Mouse (Mus musculus) G1E (cell line): ENCODE data around the gene Kcnq1.

ENCODE experiments used
- CTCF ChIP-seq: IDR thresholded peaks from 2 replicates; pipeline ENCODE4 v1.5.1; 2012; ENCODE audit warnings: low read depth, low read length, inconsistent platforms, mixed read lengths
- GATA1 ChIP-seq: IDR thresholded peaks from 2 replicates; pipeline ENCODE4 v1.6.1; 2012; ENCODE audit warnings: borderline replicate concordance, low read length, inconsistent platforms, mixed read lengths
- GATA2 ChIP-seq: IDR thresholded peaks from 2 replicates; pipeline ENCODE4 v1.6.1; 2012; ENCODE audit warnings: low read depth, low read length, inconsistent platforms, borderline replicate concordance
- POLR2AphosphoS5 ChIP-seq: IDR thresholded peaks from 2 replicates; pipeline ENCODE4 v1.6.1; 2012; ENCODE audit warnings: low read depth, low read length, inconsistent platforms; ENCODE audit not compliant: insufficient replicate concordance
- TAL1 ChIP-seq: conservative IDR thresholded peaks from 2 replicates; pipeline ENCODE4 v1.6.1; 2012; ENCODE audit warnings: low read depth, low read length, inconsistent platforms, mixed read lengths

- TF ChIP-seq CTCF: no peak
- TF ChIP-seq GATA1: no peak
- TF ChIP-seq TAL1: no peak
- no peak for TF ChIP-seq POLR2AphosphoS5
- TF ChIP-seq GATA2: no peak
Measured at GRCm38 (mm10) chr7:143185506-143185905, 79.3 kb downstream of the Kcnq1 start.
